Mouse (Mus musculus) liver, embryonic 11.5 days (tissue): ENCODE results near the gene Nol4l. TPM values are rescaled to one million over a fixed set of nuclear protein-coding genes. Genes with fewer than 3 reads are reported as not detected.
A peak's percentile ranks its signal among the peaks of the same experiment; 100 is the strongest.

Experiments used
- ATAC-seq: fragments of 200-750 bp; cut with Nextera tagmentation; replicated peaks from 2 replicates; pipeline ENCODE4 v1.8.0; 2017; ENCODE audit warnings: moderate number of reproducible peaks, mild to moderate bottlenecking, moderate TSS enrichment, moderate library complexity; ENCODE audit not compliant: low FRiP score
- DNase-seq: peaks from one replicate; pipeline ENCODE4 v3.0.0-alpha.2; 2017; ENCODE audit warnings: low spot score
- H3K27ac ChIP-seq: fragments of 300-500 bp; sonication (generic); 2 replicates; pipeline ENCODE4 v1.5.1; 2014; ENCODE audit warnings: mild to moderate bottlenecking, low read depth, low read length, control low read depth
- H3K27me3 ChIP-seq: fragments of 300-500 bp; sonication (generic); replicated peaks from 2 replicates; pipeline ENCODE4 v1.6.1; 2014; ENCODE audit warnings: low read length, mixed read lengths; ENCODE audit not compliant: control insufficient read depth, insufficient read depth
- H3K36me3 ChIP-seq: fragments of 300-500 bp; sonication (generic); 2 replicates; pipeline ENCODE4 v1.6.1; 2014; ENCODE audit warnings: mild to moderate bottlenecking, low read length, moderate library complexity, mixed read lengths; ENCODE audit not compliant: control insufficient read depth, insufficient read depth
- H3K4me1 ChIP-seq: fragments of 300-500 bp; sonication (generic); replicated peaks from 2 replicates; pipeline ENCODE4 v1.6.1; 2014; ENCODE audit warnings: low read length, mixed read lengths; ENCODE audit not compliant: control insufficient read depth, insufficient read depth
- H3K4me2 ChIP-seq: fragments of 300-500 bp; sonication (generic); 2 replicates; pipeline ENCODE4 v1.6.1; 2014; ENCODE audit warnings: mild to moderate bottlenecking, control low read depth, moderate library complexity
- H3K4me3 ChIP-seq: fragments of 300-500 bp; sonication (generic); 2 replicates; pipeline ENCODE4 v1.5.1; 2014; ENCODE audit warnings: low read depth, low read length, control low read depth
- H3K9ac ChIP-seq: fragments of 300-500 bp; sonication (generic); 2 replicates; pipeline ENCODE4 v1.6.1; 2014; ENCODE audit warnings: low read depth, low read length, control low read depth
- H3K9me3 ChIP-seq: fragments of 300-500 bp; sonication (generic); 2 replicates; pipeline ENCODE4 v1.6.1; 2016; ENCODE audit warnings: low read length, inconsistent platforms, mixed read lengths; ENCODE audit not compliant: control insufficient read depth
- WGBS: fragments of 180-500 bp; shearing (Covaris S2); extraction: QIAGEN DNeasy Blood & Tissue Kit; methylation state at CpG from one replicate; pipeline ENCODE4 v1.1.7; 2014; 5-methylcytosine and 5-hydroxymethylcytosine counted together
- polyA plus RNA-seq: library from polyadenylated mRNA; unstranded; fragments of >200 nt; fragmentation: Nextera tagmentation; extraction: Ambion mirVana; gene quantifications from 2 replicates; pipeline ENCODE4 v1.2.1, GENCODE M21; 2014

Nol4l gene
- polyA plus RNA-seq: 14.1 and 15.8 TPM in 2 replicates

- H3K36me3 ChIP-seq: no peaks in the 10 kb centered on the region
- peak within 1 kb of the TSS; percentile 80 for H3K4me3 ChIP-seq
- peaks cover 33% of the 10 kb centered on the region for H3K4me1 ChIP-seq
- under 1% methylated on average over 59 of the region's 86 CpGs for WGBS
- ATAC-seq (0 out of 2 replicates have a peak, but pooled peaks have one; percentile 0), DNase-seq (peak; percentile 69)
- peak within 1 kb of the TSS; percentile 95 for H3K27ac ChIP-seq
- peak within 1 kb of the TSS; percentile 91 for H3K9ac ChIP-seq
- 0 out of 2 replicates have a peak, but pooled peaks cover 3% of the 10 kb centered on the region for H3K9me3 ChIP-seq
- no peaks in the 10 kb centered on the region for H3K27me3 ChIP-seq
- peak within 1 kb of the TSS; percentile 89 for H3K4me2 ChIP-seq
Measured at GRCm38 (mm10) chr2:153529931-153530766, at the start of gene Nol4l. Gene Nol4l (minus strand): TSS chr2:153529971.

GRCm38 (mm10) chr2:153577122-153577521, 47.4 kb upstream of the Nol4l start:
- peak overlapping the region; percentile 40; the same call in 1 of the 2 replicates for H3K27ac ChIP-seq
- peak overlapping the region; percentile 23; the same call in 1 of the 2 replicates for H3K9ac ChIP-seq
- ATAC-seq (peak; percentile 76), DNase-seq (no peak)
- H3K36me3 ChIP-seq: no peaks in the 10 kb centered on the region
- H3K4me2 ChIP-seq: no peak overlapping the region
- H3K4me1 ChIP-seq: peaks cover 47% of the 10 kb centered on the region
- 50% methylated on average over 4 of the region's 4 CpGs for WGBS
- no peaks in the 10 kb centered on the region for H3K9me3 ChIP-seq
- H3K4me3 ChIP-seq: no peak overlapping the region
- H3K27me3 ChIP-seq: no peaks in the 10 kb centered on the region

GRCm38 (mm10) chr2:153576150-153576549, 46.4 kb upstream of the Nol4l start:
- Histone ChIP-seq H3K9ac (no peak overlapping the region; the same call in 1 of the 2 replicates), H3K27me3 (no peaks in the 10 kb centered on the region), H3K4me2 (0 out of 2 replicates have a peak overlapping the region, but pooled peaks have one; percentile 9), H3K36me3 (no peaks in the 10 kb centered on the region), H3K27ac (peak overlapping the region; percentile 76), H3K9me3 (no peaks in the 10 kb centered on the region), H3K4me1 (peaks cover 47% of the 10 kb centered on the region), H3K4me3 (no peak overlapping the region)
- WGBS: 38% methylated on average over 3 of the region's 3 CpGs
- ATAC-seq (peak; percentile 69), DNase-seq (no peak)

GRCm38 (mm10) chr2:153575554-153575953, 45.8 kb upstream of the Nol4l start:
- no peaks in the 10 kb centered on the region for H3K36me3 ChIP-seq
- 0 out of 2 replicates have a peak, but pooled peaks have one; percentile 7 for ATAC-seq
- no peaks in the 10 kb centered on the region for H3K27me3 ChIP-seq
- no peak overlapping the region for H3K4me2 ChIP-seq
- DNase-seq: no peak
- no peak overlapping the region for H3K4me3 ChIP-seq
- H3K4me1 ChIP-seq: peaks cover 45% of the 10 kb centered on the region
- H3K9me3 ChIP-seq: no peaks in the 10 kb centered on the region
- no peak overlapping the region; the same call in 1 of the 2 replicates for H3K9ac ChIP-seq
- 57% methylated on average over 6 of the region's 6 CpGs for WGBS
- H3K27ac ChIP-seq: peak overlapping the region; percentile 76

- 51% methylated on average over 9 of the region's 9 CpGs for WGBS
- Histone ChIP-seq H3K4me1 (peaks cover 60% of the 10 kb centered on the region), H3K4me2 (no peak overlapping the region), H3K9ac (no peak overlapping the region), H3K27ac (no peak overlapping the region), H3K27me3 (no peaks in the 10 kb centered on the region), H3K9me3 (no peaks in the 10 kb centered on the region), H3K36me3 (no peaks in the 10 kb centered on the region), H3K4me3 (no peak overlapping the region)
- DNase-seq (no peak), ATAC-seq (no peak)
Measured at GRCm38 (mm10) chr2:153573101-153573500, 43.3 kb upstream of the Nol4l start.

GRCm38 (mm10) chr2:153568541-153568940, 38.8 kb upstream of the Nol4l start:
- ATAC-seq (peak; percentile 95), DNase-seq (no peak)
- no peaks in the 10 kb centered on the region for H3K27me3 ChIP-seq
- peaks cover 48% of the 10 kb centered on the region for H3K4me1 ChIP-seq
- H3K9me3 ChIP-seq: no peaks in the 10 kb centered on the region
- H3K9ac ChIP-seq: peak overlapping the region; percentile 64
- H3K4me2 ChIP-seq: peak overlapping the region; percentile 49
- WGBS: 56% methylated on average over 6 of the region's 6 CpGs
- H3K36me3 ChIP-seq: no peaks in the 10 kb centered on the region
- H3K27ac ChIP-seq: peak overlapping the region; percentile 95
- no peak overlapping the region for H3K4me3 ChIP-seq

GRCm38 (mm10) chr2:153568013-153568412, 38.2 kb upstream of the Nol4l start:
- Histone ChIP-seq H3K4me1 (peaks cover 42% of the 10 kb centered on the region), H3K27ac (peak overlapping the region; percentile 62; the same call in 1 of the 2 replicates), H3K27me3 (no peaks in the 10 kb centered on the region), H3K36me3 (no peaks in the 10 kb centered on the region), H3K9ac (no peak overlapping the region), H3K9me3 (no peaks in the 10 kb centered on the region), H3K4me2 (peak overlapping the region; percentile 42), H3K4me3 (no peak overlapping the region)
- ATAC-seq: peak; percentile 51
- no peak for DNase-seq
- 33% methylated on average over 4 of the region's 4 CpGs for WGBS

- H3K27ac ChIP-seq: no peak overlapping the region
- H3K9me3 ChIP-seq: no peaks in the 10 kb centered on the region
- no peak overlapping the region for H3K4me3 ChIP-seq
- H3K36me3 ChIP-seq: no peaks in the 10 kb centered on the region
- ATAC-seq (no peak), DNase-seq (no peak)
- peaks cover 58% of the 10 kb centered on the region for H3K4me1 ChIP-seq
- H3K27me3 ChIP-seq: no peaks in the 10 kb centered on the region
- no peak overlapping the region for H3K4me2 ChIP-seq
- WGBS: 85% methylated on average over 3 of the region's 3 CpGs
- H3K9ac ChIP-seq: no peak overlapping the region
Measured at GRCm38 (mm10) chr2:153564343-153564742, 34.6 kb upstream of the Nol4l start.
